Mouse (Mus musculus): ENCODE results near the gene Snrpa.

DNA sequence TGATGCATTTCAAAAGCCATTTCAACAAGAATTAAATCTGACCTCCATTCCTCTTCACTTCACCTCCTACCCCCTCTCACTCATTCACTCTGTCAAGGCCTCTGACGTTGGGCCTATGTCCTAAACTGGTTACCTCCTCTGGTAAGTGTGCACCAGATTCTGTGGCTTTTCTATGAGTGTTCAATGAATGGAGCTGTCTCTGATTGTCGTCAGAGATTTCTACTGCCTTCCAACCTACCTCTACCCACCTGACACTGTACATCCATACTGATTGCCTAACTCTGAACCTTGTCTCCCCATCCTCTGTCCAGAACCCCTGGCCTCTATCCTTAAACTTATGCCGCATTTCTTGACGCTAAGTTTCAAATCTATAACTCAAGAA, 18.1 kb downstream of the Snrpa start:
- TF ChIP-seq CTCF (IDR thresholded peaks at IDR 0.05; ENCODE audit: control insufficient read depth, insufficient read depth, low read length) (no peak), POLR2A (IDR thresholded peaks at IDR 0.05; ENCODE audit: borderline replicate concordance, control insufficient read depth, low read depth, low read length) (no peak)

Measured in bone marrow, adult 2 months (tissue).